1 mouse cellular context compared by ENCODE assay signal in the genomic region with DNA sequence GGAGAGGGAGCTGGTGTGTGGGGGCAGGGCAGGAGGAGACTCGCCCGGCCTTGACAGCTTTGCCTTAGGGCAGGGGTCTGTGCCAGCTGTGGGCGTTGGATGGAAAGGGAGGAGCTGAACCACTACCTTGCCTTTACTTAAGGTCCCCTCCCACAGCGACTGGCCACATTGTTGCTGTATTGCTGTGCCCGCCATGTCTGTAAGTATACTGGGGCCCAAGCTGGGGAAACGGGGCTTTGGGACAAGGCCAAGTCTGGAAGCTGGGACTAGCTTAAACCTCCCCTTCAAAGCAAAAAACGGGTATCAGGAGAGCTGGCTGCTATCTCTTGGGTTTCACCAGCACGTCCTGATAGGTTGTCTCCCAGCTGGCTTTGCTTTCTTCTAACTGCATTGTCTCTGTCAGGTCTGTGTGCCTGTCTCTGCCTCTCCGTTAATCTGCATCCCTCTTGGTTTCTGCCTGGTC.
TF ChIP-seq lines count a peak whose summit lies in the region.

No protein-coding gene starts in this region.

TF ChIP-seq in MEL, 35 proteins besides CTCF, POLR2A, EP300 and RAD21:
- no peak for TF ChIP-seq POLR2AphosphoS5 (IDR thresholded peaks at IDR 0.05; ENCODE audit: borderline replicate concordance, low read depth, low read length)
- TF ChIP-seq BHLHE40 (IDR thresholded peaks at IDR 0.05; ENCODE audit: borderline replicate concordance, low read depth, low read length): no peak
- TF ChIP-seq TBP (IDR thresholded peaks at IDR 0.05; ENCODE audit: low read depth, low read length): peak; percentile 70
- 0 out of 2 replicates have a peak, but pooled peaks have one; percentile 46 for TF ChIP-seq CHD2 (IDR thresholded peaks at IDR 0.05; ENCODE audit: low read length)
- TF ChIP-seq RCOR1 (IDR thresholded peaks at IDR 0.05; ENCODE audit: low read depth, low read length): peak; percentile 65; the same call in 1 of the 2 replicates
- peak; percentile 92 for TF ChIP-seq ETS1 (IDR thresholded peaks at IDR 0.05; ENCODE audit: low read depth, low read length)
- TF ChIP-seq ZNF384 (IDR thresholded peaks at IDR 0.05; ENCODE audit: low read depth, low read length): no peak
- no peak for TF ChIP-seq UBTF (IDR thresholded peaks at IDR 0.05; ENCODE audit: borderline replicate concordance, insufficient read depth, low read depth, low read length)
- no peak for TF ChIP-seq SMC3 (IDR thresholded peaks at IDR 0.05; ENCODE audit: low read depth, low read length)
- TF ChIP-seq ZC3H11A (IDR thresholded peaks at IDR 0.05; ENCODE audit: low read depth, low read length): no peak
- no peak for TF ChIP-seq MEF2A (IDR thresholded peaks at IDR 0.05; ENCODE audit: extremely low read depth, insufficient replicate concordance, low read depth, low read length, poor library complexity, severe bottlenecking)
- no peak for TF ChIP-seq E2F4 (IDR thresholded peaks at IDR 0.05; ENCODE audit: borderline replicate concordance, low read depth, low read length)
- TF ChIP-seq ELF1 (IDR thresholded peaks at IDR 0.05; ENCODE audit: low read depth, low read length): no peak
- TF ChIP-seq MAZ (IDR thresholded peaks at IDR 0.05; ENCODE audit: low read depth, low read length): no peak; the same call in 1 of the 2 replicates
- no peak for TF ChIP-seq ZKSCAN1 (IDR thresholded peaks at IDR 0.05; ENCODE audit: low read depth, low read length)
- TF ChIP-seq MYB (IDR thresholded peaks at IDR 0.05; ENCODE audit: low read depth, low read length): no peak
- TF ChIP-seq TAL1 (IDR thresholded peaks at IDR 0.05; ENCODE audit: low read length): no peak
- TF ChIP-seq MYC (IDR thresholded peaks at IDR 0.05; ENCODE audit: low read depth, low read length): peak; percentile 74; the same call in 1 of the 2 replicates
- TF ChIP-seq KAT2A (conservative IDR thresholded peaks at IDR 0.05; ENCODE audit: low read depth, low read length): no peak
- TF ChIP-seq USF2 (IDR thresholded peaks at IDR 0.05; ENCODE audit: borderline replicate concordance in 1 of 2, insufficient read depth in 1 of 2, low read depth in 1 of 2, low read length in 2 of 2): no peak
- peak; percentile 44 for TF ChIP-seq MAX (IDR thresholded peaks at IDR 0.05; ENCODE audit: low read length)
- TF ChIP-seq MXI1 (IDR thresholded peaks at IDR 0.05; ENCODE audit: low read depth, low read length): peak; percentile 68; the same call in 1 of the 2 replicates
- peak; percentile 50 for TF ChIP-seq NELFE (IDR thresholded peaks at IDR 0.05; ENCODE audit: low read depth, low read length)
- no peak for TF ChIP-seq GABPA (IDR thresholded peaks at IDR 0.05; ENCODE audit: low read depth, low read length)
- 0 out of 2 replicates have a peak, but pooled peaks have one; percentile 11 for TF ChIP-seq ZMIZ1 (IDR thresholded peaks at IDR 0.05; ENCODE audit: low read depth, low read length)
- TF ChIP-seq HCFC1 (IDR thresholded peaks at IDR 0.05; ENCODE audit: low read depth, low read length): 0 out of 2 replicates have a peak, but pooled peaks have one; percentile 55
- TF ChIP-seq CHD1 (IDR thresholded peaks at IDR 0.05; ENCODE audit: low read depth, low read length): no peak
- TF ChIP-seq GATA1 (IDR thresholded peaks at IDR 0.05; ENCODE audit: low read depth, low read length): peak; percentile 72
- TF ChIP-seq SIN3A (IDR thresholded peaks at IDR 0.05; ENCODE audit: low read length): peak; percentile 86
- 0 out of 2 replicates have a peak, but pooled peaks have one; percentile 13 for TF ChIP-seq POLR2AphosphoS2 (IDR thresholded peaks at IDR 0.05; ENCODE audit: low read length)
- peak; percentile 59 for TF ChIP-seq TCF12 (IDR thresholded peaks at IDR 0.05; ENCODE audit: low read depth, low read length)
- no peak for TF ChIP-seq USF1 (IDR thresholded peaks at IDR 0.05; ENCODE audit: low read depth, low read length)
- no peak for TF ChIP-seq MAFK (IDR thresholded peaks at IDR 0.05; ENCODE audit: borderline replicate concordance, low read depth, low read length)
- TF ChIP-seq NRF1 (IDR thresholded peaks at IDR 0.05; ENCODE audit: insufficient read depth, low read depth, low read length, poor library complexity, severe bottlenecking): no peak
- no peak for TF ChIP-seq JUND (IDR thresholded peaks at IDR 0.05; ENCODE audit: low read depth, low read length)
